Mouse (Mus musculus) embryo, embryonic 9.5 days (tissue): ENCODE measurements at regions not wholly inside any gene's neighbourhood (a gene's known extent, or its start where the extent isn't known, plus 50 kb on each side); places are given as distances from the start of the nearest gene placed in this dataset.
"Not testable (repeated sequence)": the region's sequence is repeated elsewhere in the genome, so short reads cannot be mapped to it uniquely, and the experiment has no call there.

ENCODE experiments used
- DNase-seq: peaks from one replicate; pipeline ENCODE4 v3.0.0-alpha.2; 2017; ENCODE audit errors: extremely low spot score

DNA sequence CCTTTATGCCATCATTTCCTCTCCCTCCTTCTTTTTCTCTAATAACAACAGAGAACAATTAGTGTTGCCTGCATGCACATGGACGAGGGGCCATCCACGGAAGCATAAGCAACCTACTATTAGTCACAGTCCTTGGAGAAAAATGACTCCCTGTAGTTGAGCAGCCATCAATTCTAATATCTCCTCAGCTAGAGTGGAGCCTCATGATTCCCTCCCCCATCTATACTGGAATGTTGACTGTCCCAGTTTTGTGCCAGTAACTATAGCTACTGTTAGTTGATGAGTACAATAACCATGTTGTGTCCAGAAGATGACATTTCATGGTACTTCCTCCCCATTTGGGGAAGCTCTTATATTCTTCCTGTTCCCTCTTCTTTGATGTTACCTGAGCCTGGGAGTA, 64.3 kb upstream of the Rtn4 start:
- DNase-seq: no peak

GRCm38 (mm10) chr11:29632486-29632885, 60.3 kb upstream of the Rtn4 start:
- no peak for DNase-seq

- DNase-seq: not testable (repeated sequence)
These were observed 59.5 kb upstream of the Rtn4 start for GRCm38 (mm10) chr11:29633288-29633687.

DNA sequence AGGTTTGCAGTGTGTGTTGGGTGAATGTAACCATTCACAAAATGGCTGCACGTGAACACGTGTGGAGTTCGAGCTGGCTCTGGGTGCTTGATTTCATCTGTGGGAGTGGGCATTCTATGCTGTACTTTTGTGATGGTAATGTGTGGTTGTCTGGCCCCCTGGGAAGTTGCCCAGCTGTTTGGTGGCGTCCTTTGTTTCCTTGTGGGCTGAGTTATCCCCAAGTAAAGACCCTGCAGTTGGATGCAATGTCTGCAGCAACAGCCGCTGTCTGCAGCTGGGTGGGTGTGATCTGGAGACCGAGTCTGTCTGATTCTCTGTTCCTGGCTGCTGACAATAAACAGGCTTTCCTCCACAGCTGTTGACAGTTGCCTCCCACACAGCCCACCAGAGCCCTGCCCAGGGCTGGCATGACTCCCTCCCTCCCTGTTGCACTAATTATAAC, 56.0 kb upstream of the Rtn4 start:
- DNase-seq: peak; percentile 5

DNA sequence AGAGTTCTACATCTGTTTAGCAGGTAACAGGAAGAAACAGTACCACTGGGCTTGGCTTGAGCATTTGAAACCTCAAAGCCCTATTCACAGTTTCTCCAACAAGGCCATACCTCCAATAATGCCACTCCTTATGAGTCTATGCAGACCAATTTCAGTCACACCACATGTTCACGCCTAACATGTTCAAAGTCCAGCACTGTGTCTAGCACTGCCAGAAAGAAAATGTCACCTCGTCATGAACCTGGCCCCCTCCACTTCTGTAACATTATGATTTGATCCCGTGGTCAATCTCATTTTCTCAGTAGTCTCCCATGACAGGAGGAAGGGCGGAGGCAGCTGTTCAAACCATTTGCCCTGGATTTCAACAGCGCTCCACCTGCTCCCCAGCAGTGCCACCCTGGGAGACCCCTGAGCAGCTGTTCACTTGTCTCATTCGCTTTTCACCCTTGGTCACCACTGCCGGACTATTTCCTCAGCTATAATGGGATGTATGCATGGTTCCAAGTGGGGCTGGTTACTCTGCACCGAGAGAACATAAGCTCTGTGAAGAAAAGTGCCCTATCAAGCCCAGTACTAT, 54.6 kb upstream of the Rtn4 start:
- no peak for DNase-seq

DNA sequence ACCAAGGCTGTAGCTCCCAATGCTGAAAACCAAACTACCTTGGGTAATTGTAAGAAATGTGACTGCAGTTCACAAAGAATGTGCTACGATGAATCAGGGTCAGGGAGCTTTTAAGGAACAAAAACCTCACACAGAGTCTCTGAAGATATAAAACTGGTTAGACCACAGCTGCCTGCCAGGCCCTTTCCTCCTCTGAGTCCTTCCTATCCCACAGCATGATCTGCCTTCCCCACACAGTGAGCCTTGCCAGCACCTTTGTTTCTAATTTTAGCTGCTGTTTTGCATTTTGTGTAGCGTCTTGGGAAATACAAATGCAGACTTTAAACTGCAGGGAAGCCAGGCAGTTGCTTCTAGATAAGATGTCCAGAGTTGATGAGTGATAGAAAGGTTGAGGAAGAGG, 53.9 kb upstream of the Rtn4 start:
- no peak for DNase-seq
